Mouse (Mus musculus): ENCODE measurements around the gene Ppm1j. TPM values are rescaled to one million over a fixed set of nuclear protein-coding genes. Genes with fewer than 3 reads are reported as not detected.

The Ppm1j gene
- polyA plus RNA-seq, 1 experiment from 2014 or later: 0.66 TPM

GRCm38 (mm10) chr3:104788075-104788474 is 7.2 kb downstream of the Ppm1j start, which contains the start of gene Rhoc:
Gene Rhoc (plus strand): TSS chr3:104788375.
- no peaks in the 10 kb centered on the region for H3K9me3 ChIP-seq
- peak within 1 kb of the TSS; percentile 71 for H3K9ac ChIP-seq (replicated peaks)
- H3K4me1 ChIP-seq: peaks cover 27% of the 10 kb centered on the region
- peak within 1 kb of the TSS; percentile 59 for H3K4me3 ChIP-seq
- peaks cover 66% of the 10 kb centered on the region for H3K27me3 ChIP-seq
- H3K4me2 ChIP-seq (replicated peaks): peak within 1 kb of the TSS; percentile 88
- H3K36me3 ChIP-seq: no peaks in the 10 kb centered on the region
- WGBS: 26% methylated on average over 3 of the region's 3 CpGs
- ATAC-seq (ENCODE audit: low FRiP score, low read depth): no peak
- no peak within 1 kb of the TSS for H3K27ac ChIP-seq (replicated peaks)

DNA sequence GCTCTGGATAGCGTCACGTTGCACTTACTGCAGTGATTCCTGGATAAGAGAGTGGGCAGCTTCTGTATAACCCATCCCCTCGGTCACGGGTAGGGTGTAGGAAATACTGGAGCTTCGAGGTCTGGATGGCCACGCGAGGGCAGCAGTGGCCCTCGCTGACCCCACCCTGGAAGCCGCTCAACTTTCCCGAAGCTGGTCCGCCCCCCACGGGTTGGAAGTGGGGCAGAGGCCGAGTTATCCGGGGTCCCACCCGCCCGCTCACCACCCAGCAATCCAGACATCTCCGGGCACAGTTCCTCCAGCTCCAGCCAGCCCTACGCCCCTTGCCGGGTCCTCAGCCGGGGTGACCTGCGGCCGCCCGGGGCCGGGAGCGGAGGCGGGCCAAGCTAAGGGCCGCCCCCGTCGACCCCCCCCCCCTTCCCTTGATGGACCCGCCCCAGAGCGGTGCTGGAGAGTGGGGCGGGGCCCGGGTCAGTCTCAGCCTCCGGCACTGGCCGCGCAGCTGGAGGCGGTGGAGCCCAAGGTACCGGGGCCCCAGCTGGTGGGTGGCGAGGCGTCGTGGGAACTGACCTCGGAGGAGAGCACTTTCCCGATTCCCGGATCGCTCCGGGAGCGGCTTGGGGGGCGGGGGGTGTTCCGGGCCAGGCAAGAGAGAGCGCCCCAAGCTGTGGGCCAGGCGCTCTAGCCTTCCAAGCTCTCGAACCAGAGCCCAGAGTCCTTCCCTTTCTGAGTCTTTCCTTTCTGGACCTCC is 7.9 kb downstream of the Ppm1j start:
- peaks cover 60% of the 10 kb centered on the region for H3K27me3 ChIP-seq
- no peaks in the 10 kb centered on the region for H3K9me3 ChIP-seq
- H3K4me1 ChIP-seq: peaks cover 32% of the 10 kb centered on the region
- peak overlapping the region; percentile 59 for H3K4me3 ChIP-seq
- peak overlapping the region; percentile 71 for H3K9ac ChIP-seq (replicated peaks)
- no peak overlapping the region for H3K27ac ChIP-seq (replicated peaks)
- peak; percentile 87 for ATAC-seq (ENCODE audit: low FRiP score, low read depth)
- peak overlapping the region; percentile 88 for H3K4me2 ChIP-seq (replicated peaks)
- WGBS: 0% methylated on average over 42 of the region's 52 CpGs
- H3K36me3 ChIP-seq: no peaks in the 10 kb centered on the region

DNA sequence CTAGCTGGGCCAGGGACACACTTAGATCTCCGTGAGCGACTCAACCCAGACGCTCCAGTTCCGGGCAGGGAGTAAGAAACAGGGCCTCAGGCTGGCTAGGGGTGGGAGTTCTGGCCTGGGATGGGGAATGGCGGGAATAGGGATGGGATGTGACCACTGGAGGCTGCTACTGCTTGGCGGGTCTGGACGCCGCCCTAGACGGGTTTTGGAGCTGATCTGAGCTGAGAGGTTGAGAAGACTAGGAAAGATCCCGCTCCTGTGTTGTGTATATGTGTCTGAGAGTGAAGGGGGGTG is 8.4 kb downstream of the Ppm1j start:
- Histone ChIP-seq H3K9me3 (no peaks in the 10 kb centered on the region), H3K4me2 (replicated peaks) (peak overlapping the region; percentile 88), H3K36me3 (no peaks in the 10 kb centered on the region), H3K4me3 (peak overlapping the region; percentile 59), H3K9ac (replicated peaks) (peak overlapping the region; percentile 71), H3K27me3 (peaks cover 54% of the 10 kb centered on the region), H3K4me1 (peaks cover 37% of the 10 kb centered on the region), H3K27ac (replicated peaks) (no peak overlapping the region)
- ATAC-seq (ENCODE audit: low FRiP score, low read depth): no peak
- under 1% methylated on average over 10 of the region's 10 CpGs for WGBS

DNA sequence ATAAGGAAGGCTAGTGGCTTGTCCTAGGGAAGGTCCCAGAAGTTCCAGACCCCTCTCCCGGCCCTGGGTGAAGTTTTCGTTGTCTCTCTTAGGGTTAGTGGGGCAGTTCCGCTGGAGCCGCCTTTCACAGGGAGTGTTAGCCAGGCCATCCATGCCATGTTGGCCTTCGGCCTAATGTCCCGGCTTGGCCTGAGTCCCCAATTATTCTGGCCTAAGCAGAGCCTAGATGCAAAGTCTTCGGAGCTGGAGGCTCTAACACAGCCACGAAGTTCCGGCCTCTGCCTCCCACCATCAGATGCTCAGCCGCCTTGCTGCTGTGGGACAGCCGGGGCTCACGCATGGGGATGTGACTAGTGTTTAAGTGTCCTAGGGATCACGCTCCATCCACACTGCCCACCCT is 9.0 kb downstream of the Ppm1j start:
- H3K9me3 ChIP-seq: no peaks in the 10 kb centered on the region
- H3K27ac ChIP-seq (replicated peaks): no peak overlapping the region
- no peaks in the 10 kb centered on the region for H3K36me3 ChIP-seq
- H3K4me3 ChIP-seq: peak overlapping the region; percentile 59
- H3K4me1 ChIP-seq: peaks cover 42% of the 10 kb centered on the region
- H3K4me2 ChIP-seq (replicated peaks): peak overlapping the region; percentile 88
- peak overlapping the region; percentile 50; the same call in 1 of the 2 replicates for H3K9ac ChIP-seq (replicated peaks)
- H3K27me3 ChIP-seq: peaks cover 49% of the 10 kb centered on the region
- WGBS: 33% methylated on average over 13 of the region's 13 CpGs
- no peak for ATAC-seq (ENCODE audit: low FRiP score, low read depth)

DNA sequence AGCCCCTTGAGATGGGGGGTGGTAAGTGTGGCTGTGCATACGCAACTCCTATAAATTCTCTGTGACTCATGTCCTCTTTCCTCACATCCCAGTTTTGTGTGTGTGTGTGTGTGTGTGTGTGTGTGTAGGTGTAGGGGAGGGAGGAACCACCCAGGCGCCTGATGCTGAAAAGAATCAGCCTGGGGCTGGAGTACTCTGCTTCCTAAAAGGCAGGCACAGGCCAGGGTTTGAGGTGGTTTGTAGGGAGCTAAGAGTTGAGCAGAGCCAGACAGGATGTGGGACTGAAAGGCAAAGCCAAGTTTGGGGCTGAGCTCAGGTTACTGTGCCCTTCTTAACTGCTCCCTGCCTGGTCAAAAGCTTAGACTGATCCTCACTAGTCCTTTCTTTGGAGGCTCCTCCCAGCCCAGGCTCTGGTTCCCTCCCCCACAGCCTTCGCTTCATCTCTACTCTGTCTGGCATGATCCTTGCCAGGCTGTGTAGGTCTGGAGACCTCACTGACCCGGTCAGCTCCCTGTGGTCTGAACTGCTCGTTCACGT is 9.6 kb downstream of the Ppm1j start:
- Histone ChIP-seq H3K9me3 (no peaks in the 10 kb centered on the region), H3K27ac (replicated peaks) (no peak overlapping the region), H3K27me3 (peaks cover 42% of the 10 kb centered on the region), H3K4me3 (peak overlapping the region; percentile 59), H3K9ac (replicated peaks) (0 out of 2 replicates have a peak overlapping the region, but pooled peaks have one; percentile 31), H3K36me3 (no peaks in the 10 kb centered on the region), H3K4me1 (peaks cover 46% of the 10 kb centered on the region), H3K4me2 (replicated peaks) (peak overlapping the region; percentile 88)
- WGBS: 27% methylated on average over 6 of the region's 6 CpGs
- ATAC-seq (ENCODE audit: low FRiP score, low read depth): no peak

- H3K4me2 ChIP-seq (replicated peaks): peak overlapping the region; percentile 88
- H3K4me1 ChIP-seq: peaks cover 46% of the 10 kb centered on the region
- ATAC-seq (ENCODE audit: low FRiP score, low read depth): no peak
- no peak overlapping the region for H3K9ac ChIP-seq (replicated peaks)
- H3K4me3 ChIP-seq: peak overlapping the region; percentile 59; the same call in 1 of the 2 replicates
- no peaks in the 10 kb centered on the region for H3K9me3 ChIP-seq
- peaks cover 37% of the 10 kb centered on the region for H3K27me3 ChIP-seq
- H3K27ac ChIP-seq (replicated peaks): no peak overlapping the region
- WGBS: 22% methylated on average over 4 of the region's 4 CpGs
- no peaks in the 10 kb centered on the region for H3K36me3 ChIP-seq
Observed at GRCm38 (mm10) chr3:104791017-104791416, 10.2 kb downstream of the Ppm1j start.

DNA sequence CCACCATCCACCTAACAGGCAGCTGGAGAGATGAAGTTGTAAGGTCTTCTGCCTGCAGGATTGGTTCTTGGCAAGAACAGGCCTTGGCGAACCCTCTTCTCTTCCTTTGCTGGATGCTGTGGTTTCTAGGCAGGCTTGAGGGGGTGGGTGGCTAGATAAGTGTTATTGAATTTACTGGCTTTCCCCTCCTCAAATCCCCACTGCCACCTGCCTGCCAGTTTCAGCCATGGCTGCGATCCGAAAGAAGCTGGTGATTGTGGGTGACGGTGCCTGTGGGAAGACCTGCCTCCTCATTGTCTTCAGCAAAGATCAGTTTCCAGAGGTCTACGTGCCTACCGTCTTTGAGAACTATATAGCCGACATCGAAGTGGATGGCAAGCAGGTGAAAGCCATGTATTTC is 10.8 kb downstream of the Ppm1j start:
- Histone ChIP-seq H3K4me2 (replicated peaks) (no peak overlapping the region), H3K36me3 (no peaks in the 10 kb centered on the region), H3K27me3 (peaks cover 33% of the 10 kb centered on the region), H3K4me1 (peaks cover 46% of the 10 kb centered on the region), H3K9ac (replicated peaks) (no peak overlapping the region), H3K4me3 (no peak overlapping the region), H3K27ac (replicated peaks) (no peak overlapping the region), H3K9me3 (no peaks in the 10 kb centered on the region)
- 89% methylated on average over 8 of the region's 8 CpGs for WGBS
- no peak for ATAC-seq (ENCODE audit: low FRiP score, low read depth)

DNA sequence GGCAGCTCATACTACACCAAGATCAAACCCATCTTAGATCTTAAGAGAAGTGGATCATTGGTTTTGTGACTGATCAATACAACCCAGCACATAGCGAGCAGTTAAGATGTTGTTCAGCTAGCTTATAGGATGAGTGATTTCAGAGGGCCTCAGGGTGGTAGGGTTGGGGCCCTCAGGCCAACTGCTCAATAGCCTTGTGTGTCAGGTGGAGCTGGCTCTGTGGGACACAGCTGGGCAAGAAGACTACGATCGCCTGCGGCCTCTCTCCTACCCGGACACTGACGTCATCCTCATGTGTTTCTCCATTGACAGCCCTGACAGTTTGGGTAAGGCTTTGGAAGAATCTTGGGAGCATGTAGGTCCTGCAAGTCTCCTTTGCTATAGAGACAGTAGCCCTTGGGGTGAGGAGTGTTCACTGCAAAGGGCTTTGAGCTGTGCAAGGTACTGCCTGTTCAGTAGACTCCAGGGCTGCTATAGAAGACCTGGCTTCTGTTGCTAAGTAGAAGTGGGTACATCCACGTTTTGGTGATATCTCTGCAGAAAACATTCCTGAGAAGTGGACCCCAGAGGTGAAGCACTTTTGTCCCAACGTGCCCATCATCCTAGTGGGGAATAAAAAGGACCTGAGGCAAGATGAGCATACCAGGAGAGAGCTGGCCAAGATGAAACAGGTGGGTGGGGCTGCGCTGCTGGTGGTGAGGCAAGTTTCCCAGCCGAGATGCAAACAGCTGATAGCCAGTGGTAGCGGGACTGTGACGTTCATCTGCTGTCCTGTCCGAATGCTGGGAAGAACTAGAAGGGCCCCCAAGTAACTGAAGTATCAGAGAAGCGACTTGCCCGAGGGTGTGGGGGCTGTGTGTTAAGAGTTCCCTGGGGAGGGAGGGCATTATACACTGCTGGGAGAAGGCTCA is 11.8 kb downstream of the Ppm1j start:
- H3K27ac ChIP-seq (replicated peaks): no peak overlapping the region
- WGBS: 78% methylated on average over 15 of the region's 15 CpGs
- H3K27me3 ChIP-seq: peaks cover 26% of the 10 kb centered on the region
- ATAC-seq (ENCODE audit: low FRiP score, low read depth): no peak
- no peaks in the 10 kb centered on the region for H3K36me3 ChIP-seq
- peaks cover 46% of the 10 kb centered on the region for H3K4me1 ChIP-seq
- H3K4me3 ChIP-seq: no peak overlapping the region
- H3K4me2 ChIP-seq (replicated peaks): no peak overlapping the region
- no peaks in the 10 kb centered on the region for H3K9me3 ChIP-seq
- no peak overlapping the region for H3K9ac ChIP-seq (replicated peaks)

- Histone ChIP-seq H3K36me3 (no peaks in the 10 kb centered on the region), H3K4me3 (no peak overlapping the region), H3K4me1 (peaks cover 40% of the 10 kb centered on the region), H3K9me3 (no peaks in the 10 kb centered on the region), H3K9ac (replicated peaks) (no peak overlapping the region; the same call in 1 of the 2 replicates), H3K27me3 (peaks cover 18% of the 10 kb centered on the region), H3K4me2 (replicated peaks) (no peak overlapping the region), H3K27ac (replicated peaks) (peak overlapping the region; percentile 2; the same call in 1 of the 2 replicates)
- ATAC-seq (ENCODE audit: low FRiP score, low read depth): peak; percentile 88
- WGBS: 59% methylated on average over 18 of the region's 20 CpGs
Observed at GRCm38 (mm10) chr3:104793871-104794828, 13.3 kb downstream of the Ppm1j start.

- no peaks in the 10 kb centered on the region for H3K36me3 ChIP-seq
- no peak for ATAC-seq (ENCODE audit: low FRiP score, low read depth)
- H3K4me1 ChIP-seq: peaks cover 32% of the 10 kb centered on the region
- H3K9me3 ChIP-seq: no peaks in the 10 kb centered on the region
- H3K27me3 ChIP-seq: peaks cover 10% of the 10 kb centered on the region
- peak overlapping the region; percentile 5; the same call in 1 of the 2 replicates for H3K9ac ChIP-seq (replicated peaks)
- 77% methylated on average over 12 of the region's 12 CpGs for WGBS
- H3K4me2 ChIP-seq (replicated peaks): no peak overlapping the region
- no peak overlapping the region for H3K4me3 ChIP-seq
- no peak overlapping the region for H3K27ac ChIP-seq (replicated peaks)
Observed at GRCm38 (mm10) chr3:104794953-104795470, 14.2 kb downstream of the Ppm1j start.
